Mouse (Mus musculus) intestine, embryonic 16.5 days (tissue): ENCODE data around the gene Tmem144. TPM values are rescaled to one million over a fixed set of nuclear protein-coding genes. Genes with fewer than 3 reads are reported as not detected.

ENCODE experiments used
- ATAC-seq: fragments of 200-750 bp; cut with Nextera tagmentation; 2 replicates; pipeline ENCODE4 v1.8.0; 2017; ENCODE audit warnings: moderate TSS enrichment, moderate library complexity
- H3K27ac ChIP-seq: fragments of 300-500 bp; sonication (generic); 2 replicates; pipeline ENCODE4 v1.5.1; 2014; ENCODE audit warnings: mild to moderate bottlenecking, low read length
- H3K27me3 ChIP-seq: fragments of 300-500 bp; sonication (generic); replicated peaks from 2 replicates; pipeline ENCODE4 v1.6.1; 2014; ENCODE audit warnings: low read length, control low read depth, mixed read lengths; ENCODE audit not compliant: control insufficient read depth, insufficient read depth
- H3K36me3 ChIP-seq: fragments of 300-500 bp; sonication (generic); 2 replicates; pipeline ENCODE4 v1.6.1; 2014; ENCODE audit warnings: low read length, control low read depth; ENCODE audit not compliant: control insufficient read depth, insufficient read depth
- H3K4me1 ChIP-seq: fragments of 300-500 bp; sonication (generic); 2 replicates; pipeline ENCODE4 v1.6.1; 2014; ENCODE audit warnings: low read length, control low read depth, mixed read lengths; ENCODE audit not compliant: control insufficient read depth, insufficient read depth
- H3K4me2 ChIP-seq: fragments of 300-500 bp; sonication (generic); 2 replicates; pipeline ENCODE4 v1.6.1; 2014; ENCODE audit warnings: low read depth, low read length, control low read depth
- H3K4me3 ChIP-seq: fragments of 300-500 bp; sonication (generic); 2 replicates; pipeline ENCODE4 v1.5.1; 2014; ENCODE audit warnings: mild to moderate bottlenecking, low read length
- H3K9ac ChIP-seq: fragments of 300-500 bp; sonication (generic); 2 replicates; pipeline ENCODE4 v1.6.1; 2014; ENCODE audit warnings: low read depth, low read length
- H3K9me3 ChIP-seq: fragments of 300-500 bp; sonication (generic); 2 replicates; pipeline ENCODE4 v1.6.1; 2016; ENCODE audit warnings: low read length, control low read depth; ENCODE audit not compliant: control insufficient read depth
- WGBS: fragments of 180-500 bp; shearing (Covaris S2); extraction: QIAGEN DNeasy Blood & Tissue Kit; methylation state at CpG from one replicate; pipeline ENCODE4 v1.1.7; 2014; 5-methylcytosine and 5-hydroxymethylcytosine counted together
- polyA plus RNA-seq: library from polyadenylated mRNA; unstranded; fragments of >200 nt; fragmentation: Nextera tagmentation; extraction: Ambion mirVana; gene quantifications from 2 replicates; pipeline ENCODE4 v1.2.1, GENCODE M21; 2015

Tmem144 gene
- 16.2 and 25.6 TPM in 2 replicates for polyA plus RNA-seq

- H3K4me2 ChIP-seq, result no peak within 1 kb of the TSS
- H3K36me3 ChIP-seq, result no peaks in the 10 kb centered on the region
- 0 out of 2 replicates have a peak within 1 kb of the TSS, but pooled peaks have one; percentile 4 for H3K9ac ChIP-seq
- H3K27me3 ChIP-seq, result no peaks in the 10 kb centered on the region
- peak within 1 kb of the TSS; percentile 74 for H3K27ac ChIP-seq
- peak; percentile 36 for ATAC-seq
- 53% methylated on average over 8 of the region's 8 CpGs for WGBS
- H3K4me1 ChIP-seq, result peaks cover 7% of the 10 kb centered on the region
- H3K4me3 ChIP-seq, result no peak within 1 kb of the TSS
- H3K9me3 ChIP-seq, result no peaks in the 10 kb centered on the region
Observed at GRCm38 (mm10) chr3:79852654-79853166, at the start of gene Tmem144. TSS of gene Tmem144 (minus strand) at chr3:79852773.

- ATAC-seq, result no peak
- no peaks in the 10 kb centered on the region for H3K9me3 ChIP-seq
- H3K4me2 ChIP-seq, result no peak overlapping the region
- no peak overlapping the region for H3K4me3 ChIP-seq
- H3K4me1 ChIP-seq, result no peaks in the 10 kb centered on the region
- no peak overlapping the region for H3K27ac ChIP-seq
- H3K36me3 ChIP-seq, result no peaks in the 10 kb centered on the region
- 91% methylated on average over 4 of the region's 4 CpGs for WGBS
- H3K27me3 ChIP-seq, result no peaks in the 10 kb centered on the region
- no peak overlapping the region for H3K9ac ChIP-seq
Observed at GRCm38 (mm10) chr3:79901734-79902133, 49.2 kb upstream of the Tmem144 start.

- Histone ChIP-seq H3K4me3 (no peak overlapping the region), H3K4me1 (no peaks in the 10 kb centered on the region), H3K27ac (no peak overlapping the region), H3K36me3 (no peaks in the 10 kb centered on the region), H3K9ac (no peak overlapping the region), H3K27me3 (no peaks in the 10 kb centered on the region), H3K4me2 (no peak overlapping the region), H3K9me3 (no peaks in the 10 kb centered on the region)
- ATAC-seq, result no peak
- WGBS, result 89% methylated on average over 6 of the region's 6 CpGs
Observed at GRCm38 (mm10) chr3:79901321-79901720, 48.7 kb upstream of the Tmem144 start.

GRCm38 (mm10) chr3:79900502-79900901 lies 47.9 kb upstream of the Tmem144 start:
- H3K9ac ChIP-seq, result no peak overlapping the region
- no peaks in the 10 kb centered on the region for H3K27me3 ChIP-seq
- H3K27ac ChIP-seq, result no peak overlapping the region
- H3K4me2 ChIP-seq, result no peak overlapping the region
- no peaks in the 10 kb centered on the region for H3K36me3 ChIP-seq
- H3K4me1 ChIP-seq, result no peaks in the 10 kb centered on the region
- H3K4me3 ChIP-seq, result no peak overlapping the region
- no peak for ATAC-seq
- no peaks in the 10 kb centered on the region for H3K9me3 ChIP-seq
- 95% methylated on average over 2 of the region's 2 CpGs for WGBS

GRCm38 (mm10) chr3:79899906-79900305 lies 47.3 kb upstream of the Tmem144 start:
- Histone ChIP-seq H3K4me2 (no peak overlapping the region), H3K4me1 (no peaks in the 10 kb centered on the region)
- WGBS, result 85% methylated on average over 9 of the region's 9 CpGs

GRCm38 (mm10) chr3:79898514-79898913 lies 45.9 kb upstream of the Tmem144 start:
- Histone ChIP-seq H3K4me2 (no peak overlapping the region), H3K9ac (no peak overlapping the region), H3K4me1 (no peaks in the 10 kb centered on the region), H3K27ac (no peak overlapping the region), H3K4me3 (no peak overlapping the region), H3K9me3 (no peaks in the 10 kb centered on the region), H3K36me3 (no peaks in the 10 kb centered on the region), H3K27me3 (no peaks in the 10 kb centered on the region)
- ATAC-seq, result no peak

More at GRCm38 (mm10) chr3:79899906-79900305, 47.3 kb upstream of the Tmem144 start:
- H3K4me3 ChIP-seq, result no peak overlapping the region
- no peak overlapping the region for H3K9ac ChIP-seq
- no peaks in the 10 kb centered on the region for H3K36me3 ChIP-seq
- no peaks in the 10 kb centered on the region for H3K27me3 ChIP-seq
- ATAC-seq, result no peak
- H3K9me3 ChIP-seq, result no peaks in the 10 kb centered on the region
- no peak overlapping the region for H3K27ac ChIP-seq

- H3K36me3 ChIP-seq, result no peaks in the 10 kb centered on the region
- no peak overlapping the region for H3K4me2 ChIP-seq
- no peak overlapping the region for H3K4me3 ChIP-seq
- no peaks in the 10 kb centered on the region for H3K27me3 ChIP-seq
- no peaks in the 10 kb centered on the region for H3K4me1 ChIP-seq
- ATAC-seq, result no peak
- 66% methylated on average over 13 of the region's 13 CpGs for WGBS
- H3K27ac ChIP-seq, result no peak overlapping the region
- no peaks in the 10 kb centered on the region for H3K9me3 ChIP-seq
- no peak overlapping the region for H3K9ac ChIP-seq
Observed at GRCm38 (mm10) chr3:79897534-79898370, 45.2 kb upstream of the Tmem144 start.

GRCm38 (mm10) chr3:79887966-79888365 lies 35.4 kb upstream of the Tmem144 start:
- Histone ChIP-seq H3K4me3 (peak overlapping the region; percentile 11), H3K4me2 (no peak overlapping the region)
- 73% methylated on average over 2 of the region's 2 CpGs for WGBS

GRCm38 (mm10) chr3:79887161-79887855 lies 34.7 kb upstream of the Tmem144 start:
- Histone ChIP-seq H3K9ac (0 out of 2 replicates have a peak overlapping the region, but pooled peaks have one; percentile 6), H3K9me3 (no peaks in the 10 kb centered on the region), H3K36me3 (no peaks in the 10 kb centered on the region), H3K4me1 (peaks cover 9% of the 10 kb centered on the region), H3K4me3 (peak overlapping the region; percentile 45), H3K27ac (no peak overlapping the region), H3K27me3 (no peaks in the 10 kb centered on the region), H3K4me2 (peak overlapping the region; percentile 13)
- WGBS, result 50% methylated on average over 8 of the region's 8 CpGs
- no peak for ATAC-seq

More at GRCm38 (mm10) chr3:79887966-79888365, 35.4 kb upstream of the Tmem144 start:
- ATAC-seq, result no peak
- no peak overlapping the region for H3K27ac ChIP-seq
- H3K9ac ChIP-seq, result no peak overlapping the region
- no peaks in the 10 kb centered on the region for H3K27me3 ChIP-seq
- H3K4me1 ChIP-seq, result peaks cover 9% of the 10 kb centered on the region
- H3K36me3 ChIP-seq, result no peaks in the 10 kb centered on the region
- H3K9me3 ChIP-seq, result no peaks in the 10 kb centered on the region
